Mouse (Mus musculus) erythroblast, embryonic 14.5 days (primary cell): Measurements from ENCODE around the gene Fzd4. TPM values are rescaled to one million over a fixed set of nuclear protein-coding genes. Genes with fewer than 3 reads are reported as not detected.

Source experiments
- H3K27me3 ChIP-seq: 2 replicates; pipeline ENCODE4 v1.6.1; 2012; ENCODE audit warnings: inconsistent platforms; ENCODE audit not compliant: control insufficient read depth
- H3K36me3 ChIP-seq: 2 replicates; pipeline ENCODE4 v1.6.1; 2012; ENCODE audit warnings: mild to moderate bottlenecking, inconsistent platforms; ENCODE audit not compliant: control insufficient read depth
- H3K4me1 ChIP-seq: 2 replicates; pipeline ENCODE4 v1.6.1; 2012; ENCODE audit warnings: inconsistent platforms; ENCODE audit not compliant: control insufficient read depth
- H3K4me3 ChIP-seq: replicated peaks from 2 replicates; pipeline ENCODE3; 2012; ENCODE audit warnings: moderate library complexity, mild to moderate bottlenecking, inconsistent platforms
- H3K9me3 ChIP-seq: 2 replicates; pipeline ENCODE4 v1.6.1; 2012; ENCODE audit warnings: low read length, inconsistent platforms, mixed read lengths; ENCODE audit not compliant: control insufficient read depth
- GATA1 ChIP-seq: IDR thresholded peaks from 2 replicates; pipeline ENCODE4 v1.6.1; 2012; ENCODE audit warnings: low read length, inconsistent platforms, mixed read lengths
- TAL1 ChIP-seq: IDR thresholded peaks from 3 replicates; pipeline ENCODE4 v1.6.1; 2012; ENCODE audit warnings: low read length, inconsistent platforms, mixed read lengths
- polyA plus RNA-seq: library from polyadenylated mRNA; stranded (reverse); fragments of >175 nt; gene quantifications from 2 replicates; pipeline ENCODE4 v1.2.3, GENCODE M21; 2012

Fzd4 gene
- polyA plus RNA-seq, 1 experiment: not detected

GRCm38 (mm10) chr7:89459691-89460090 is 55.5 kb downstream of the Fzd4 start:
- no peaks in the 10 kb centered on the region for H3K4me1 ChIP-seq

GRCm38 (mm10) chr7:89460911-89461310 is 56.8 kb downstream of the Fzd4 start:
- Histone ChIP-seq H3K27me3 (no peaks in the 10 kb centered on the region), H3K4me1 (no peaks in the 10 kb centered on the region), H3K4me3 (no peak overlapping the region), H3K36me3 (no peaks in the 10 kb centered on the region), H3K9me3 (no peaks in the 10 kb centered on the region)
- TF ChIP-seq TAL1 (no peak), GATA1 (no peak)

More at GRCm38 (mm10) chr7:89459691-89460090, 55.5 kb downstream of the Fzd4 start:
- H3K36me3 ChIP-seq: no peaks in the 10 kb centered on the region
- no peak for TF ChIP-seq TAL1
- TF ChIP-seq GATA1: no peak
- H3K4me3 ChIP-seq: no peak overlapping the region
- no peaks in the 10 kb centered on the region for H3K27me3 ChIP-seq
- no peaks in the 10 kb centered on the region for H3K9me3 ChIP-seq

GRCm38 (mm10) chr7:89461351-89461750 is 57.2 kb downstream of the Fzd4 start:
- Histone ChIP-seq H3K4me1 (no peaks in the 10 kb centered on the region), H3K27me3 (no peaks in the 10 kb centered on the region), H3K36me3 (no peaks in the 10 kb centered on the region), H3K9me3 (no peaks in the 10 kb centered on the region), H3K4me3 (no peak overlapping the region)
- no peak for TF ChIP-seq TAL1
- no peak for TF ChIP-seq GATA1

Other genes with a start within 250 kb of the Fzd4 start
- 0.33 and 0.68 TPM in 2 replicates for gene Tmem135, start 133 bp upstream of the Fzd4 start, polyA plus RNA-seq
- gene Prss23, start 122.8 kb downstream of the Fzd4 start, polyA plus RNA-seq: 0.02 TPM in 1 of 2 replicates, not detected in the other
- 0.01 TPM in 1 of 2 replicates, not detected in the other for gene Me3, start 228.0 kb downstream of the Fzd4 start, polyA plus RNA-seq